Comparison of ENCODE assay signal across 21 mouse cellular contexts in the genomic region with DNA sequence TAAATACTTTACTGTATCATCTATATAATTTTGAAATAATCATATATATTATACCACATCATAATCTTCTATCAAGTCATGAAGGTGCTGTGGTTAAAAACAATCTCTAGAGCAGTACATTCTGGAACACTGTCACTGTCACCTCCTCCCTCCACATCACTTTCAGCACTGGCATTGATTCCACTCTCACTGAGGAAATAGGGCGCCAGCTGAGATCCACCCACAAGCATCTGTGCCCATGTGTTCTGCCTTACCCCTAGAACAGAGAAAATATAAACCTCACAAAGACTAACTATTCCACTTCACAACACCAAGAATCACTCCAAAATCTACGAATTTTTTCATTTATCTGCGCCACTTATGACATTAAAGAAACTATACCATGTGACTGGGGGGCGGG.
DNase-seq lines count a peak whose midpoint lies in the region; ATAC-seq and TF ChIP-seq lines count a peak whose summit lies in the region.
"Had no signal": no experiment of that assay in that cellular context is flagged by ENCODE, and none has a peak within 500 bp of the region (broad histone marks: within the 10 kb centered on the region; RNA-seq: fewer than 3 reads in every experiment).

No protein-coding gene starts in this region.

- H3K9ac ChIP-seq in hindbrain, embryonic 12.5 days, result no peak overlapping the region
- no peak overlapping the region for H3K9ac ChIP-seq in liver, embryonic 12.5 days
- H3K9ac ChIP-seq: forebrain, embryonic 13.5 days; heart, embryonic 12.5 days; limb, embryonic 12.5 days; liver, embryonic 15.5 days had no signal

- H3K27me3 ChIP-seq in hindbrain, embryonic 12.5 days, result no peaks in the 10 kb centered on the region
- no peaks in the 10 kb centered on the region for H3K27me3 ChIP-seq in liver, embryonic 12.5 days (replicated peaks)
- H3K27me3 ChIP-seq: forebrain, embryonic 13.5 days; heart, embryonic 12.5 days; limb, embryonic 12.5 days; liver, embryonic 15.5 days had no signal

- peak; percentile 71 to 77 for DNase-seq in frontal cortex, postnatal 10 days (ENCODE audit: low spot score in 2 of 2)
- DNase-seq in layer of hippocampus, adult 2 months (ENCODE audit: low spot score in 2 of 2), result peak; percentile 97 to 98
- peak; percentile 79 to 90 for DNase-seq in left cerebral cortex, adult 2 months (ENCODE audit: extremely low spot score in 1 of 2, low spot score in 2 of 2)
- DNase-seq in right cerebral cortex, postnatal 14 days, result peak; percentile 68
- no peak for DNase-seq in testis, postnatal 10 days (ENCODE audit: low spot score)
- DNase-seq: adrenal gland, adult 8-10 months; cerebellum, adult 9-11 months; gastrocnemius, postnatal 25 days; lung, postnatal 10 days; thymus, adult 18-20 months had no signal

- no peak for TF ChIP-seq CTCF in layer of hippocampus, adult 2 months (conservative IDR thresholded peaks at IDR 0.05)
- TF ChIP-seq CTCF in left cerebral cortex, adult 2 months (IDR thresholded peaks at IDR 0.05), result no peak

- H3K9me3 ChIP-seq in hindbrain, embryonic 12.5 days (replicated peaks), result no peaks in the 10 kb centered on the region
- H3K9me3 ChIP-seq in liver, embryonic 12.5 days (replicated peaks), result no peaks in the 10 kb centered on the region
- H3K9me3 ChIP-seq: forebrain, embryonic 13.5 days; heart, embryonic 12.5 days; hindbrain, embryonic 10.5 days; limb, embryonic 12.5 days; liver, embryonic 15.5 days; midbrain, embryonic 10.5 days had no signal

- H3K4me3 ChIP-seq in layer of hippocampus, adult 2 months, result no peak overlapping the region
- no peak overlapping the region for H3K4me3 ChIP-seq in left cerebral cortex, adult 2 months
- no peak overlapping the region for H3K4me3 ChIP-seq in hindbrain, embryonic 12.5 days
- no peak overlapping the region for H3K4me3 ChIP-seq in liver, embryonic 12.5 days
- H3K4me3 ChIP-seq: forebrain, embryonic 13.5 days; heart, embryonic 12.5 days; hindbrain, embryonic 10.5 days; limb, embryonic 12.5 days; liver, embryonic 15.5 days; midbrain, embryonic 10.5 days; myocyte had no signal

- no peaks in the 10 kb centered on the region for H3K36me3 ChIP-seq in hindbrain, embryonic 12.5 days
- H3K36me3 ChIP-seq in liver, embryonic 12.5 days, result no peaks in the 10 kb centered on the region
- H3K36me3 ChIP-seq: heart, embryonic 12.5 days; hindbrain, embryonic 10.5 days; limb, embryonic 12.5 days; liver, embryonic 15.5 days; midbrain, embryonic 10.5 days had no signal

- no peak for ATAC-seq in hindbrain, embryonic 12.5 days (ENCODE audit: low FRiP score)
- ATAC-seq in liver, embryonic 12.5 days, result no peak
- ATAC-seq: forebrain, embryonic 13.5 days; inflammation-experienced regulatory T-cells, adult 6 months had no signal

- H3K4me2 ChIP-seq in hindbrain, embryonic 12.5 days (replicated peaks), result no peak overlapping the region
- no peak overlapping the region for H3K4me2 ChIP-seq in liver, embryonic 12.5 days
- H3K4me2 ChIP-seq: forebrain, embryonic 13.5 days; heart, embryonic 12.5 days; limb, embryonic 12.5 days; liver, embryonic 15.5 days had no signal

- intact Hi-C loops in left cerebral cortex, adult 2 months (cut with DNase I), result loop anchor here (1.0 kb wide), 2 partner anchors 84 to 174 kb away; a partner anchor contains a TSS

- H3K27ac ChIP-seq in layer of hippocampus, adult 2 months, result peak overlapping the region; percentile 76
- H3K27ac ChIP-seq in left cerebral cortex, adult 2 months, result no peak overlapping the region; the same call in 1 of the 2 replicates
- no peak overlapping the region for H3K27ac ChIP-seq in hindbrain, embryonic 12.5 days
- H3K27ac ChIP-seq in liver, embryonic 12.5 days, result no peak overlapping the region
- H3K27ac ChIP-seq: forebrain, embryonic 13.5 days; hindbrain, embryonic 10.5 days; kidney, postnatal 0 days; limb, embryonic 12.5 days; liver, embryonic 15.5 days; midbrain, embryonic 10.5 days had no signal

- 80% methylated on average over 4 of the region's 4 CpGs for WGBS in hindbrain, embryonic 12.5 days
- WGBS in liver, embryonic 12.5 days (ENCODE audit: insufficient replicate concordance), result 64% methylated on average over 4 of the region's 4 CpGs

- H3K4me1 ChIP-seq in hindbrain, embryonic 12.5 days, result no peaks in the 10 kb centered on the region
- H3K4me1 ChIP-seq in liver, embryonic 12.5 days, result no peaks in the 10 kb centered on the region
- H3K4me1 ChIP-seq: forebrain, embryonic 13.5 days; heart, embryonic 12.5 days; hindbrain, embryonic 10.5 days; limb, embryonic 12.5 days; liver, embryonic 15.5 days; midbrain, embryonic 10.5 days had no signal
